Mouse (Mus musculus) liver, embryonic 12.5 days (tissue): ENCODE results near the gene Tomm40. TPM values are rescaled to one million over a fixed set of nuclear protein-coding genes. Genes with fewer than 3 reads are reported as not detected.
A peak's percentile ranks its signal among the peaks of the same experiment; 100 is the strongest.

Experiments used
- ATAC-seq: fragments of 200-750 bp; cut with Nextera tagmentation; 2 replicates; pipeline ENCODE4 v1.8.0; 2017; ENCODE audit warnings: moderate number of reproducible peaks, mild to moderate bottlenecking, moderate library complexity
- H3K27ac ChIP-seq: fragments of 300-500 bp; sonication (generic); 2 replicates; pipeline ENCODE4 v1.5.1; 2016; ENCODE audit warnings: mild to moderate bottlenecking
- H3K27me3 ChIP-seq: fragments of 300-500 bp; sonication (generic); replicated peaks from 2 replicates; pipeline ENCODE4 v1.6.1; 2016; ENCODE audit warnings: mild to moderate bottlenecking, moderate library complexity
- H3K36me3 ChIP-seq: fragments of 300-500 bp; sonication (generic); 2 replicates; pipeline ENCODE4 v1.6.1; 2016; ENCODE audit warnings: mild to moderate bottlenecking, moderate library complexity
- H3K4me1 ChIP-seq: fragments of 300-500 bp; sonication (generic); 2 replicates; pipeline ENCODE4 v1.6.1; 2016
- H3K4me2 ChIP-seq: fragments of 300-500 bp; sonication (generic); 2 replicates; pipeline ENCODE4 v1.6.1; 2016; ENCODE audit warnings: mild to moderate bottlenecking, moderate library complexity
- H3K4me3 ChIP-seq: fragments of 300-500 bp; sonication (generic); 2 replicates; pipeline ENCODE4 v1.5.1; 2016; ENCODE audit warnings: mild to moderate bottlenecking, moderate library complexity
- H3K9ac ChIP-seq: fragments of 300-500 bp; sonication (generic); 2 replicates; pipeline ENCODE4 v1.6.1; 2016; ENCODE audit warnings: mild to moderate bottlenecking, moderate library complexity
- H3K9me3 ChIP-seq: fragments of 300-500 bp; sonication (generic); replicated peaks from 2 replicates; pipeline ENCODE4 v1.6.1; 2016; ENCODE audit warnings: mild to moderate bottlenecking, moderate library complexity
- WGBS: fragments of 180-500 bp; shearing (Covaris S2); methylation state at CpG from one replicate; pipeline ENCODE4 v1.1.7; 2016; ENCODE audit not compliant: insufficient replicate concordance; 5-methylcytosine and 5-hydroxymethylcytosine counted together
- polyA plus RNA-seq: library from polyadenylated mRNA; unstranded; fragments of >200 nt; fragmentation: Nextera tagmentation; extraction: Ambion mirVana; gene quantifications from 2 replicates; pipeline ENCODE4 v1.2.1, GENCODE M21; 2016

Gene Tomm40
- polyA plus RNA-seq: 188 and 207 TPM in 2 replicates

GRCm38 (mm10) chr7:19715239-19716054 is at the start of gene Tomm40:
Gene Tomm40 (minus strand): TSS chr7:19715438.
- Histone ChIP-seq H3K27ac (peak within 1 kb of the TSS; percentile 90), H3K36me3 (peaks cover 55% of the 10 kb centered on the region), H3K4me1 (peaks cover 37% of the 10 kb centered on the region), H3K4me2 (peak within 1 kb of the TSS; percentile 96), H3K9me3 (no peaks in the 10 kb centered on the region), H3K9ac (peak within 1 kb of the TSS; percentile 89), H3K27me3 (no peaks in the 10 kb centered on the region), H3K4me3 (peak within 1 kb of the TSS; percentile 98)
- peak; percentile 98 for ATAC-seq
- WGBS: under 1% methylated on average over 58 of the region's 59 CpGs

GRCm38 (mm10) chr7:19764581-19764980 is 49.3 kb upstream of the Tomm40 start:
- peaks cover 8% of the 10 kb centered on the region; the same call in 1 of the 2 replicates for H3K4me1 ChIP-seq
- no peaks in the 10 kb centered on the region for H3K9me3 ChIP-seq
- H3K4me2 ChIP-seq: no peak overlapping the region
- no peak for ATAC-seq
- H3K36me3 ChIP-seq: no peaks in the 10 kb centered on the region
- H3K9ac ChIP-seq: no peak overlapping the region
- peaks cover 21% of the 10 kb centered on the region for H3K27me3 ChIP-seq
- no peak overlapping the region for H3K4me3 ChIP-seq
- 70% methylated on average over 9 of the region's 9 CpGs for WGBS
- no peak overlapping the region for H3K27ac ChIP-seq

GRCm38 (mm10) chr7:19763829-19764477 is 48.7 kb upstream of the Tomm40 start:
- no peak for ATAC-seq
- H3K9me3 ChIP-seq: no peaks in the 10 kb centered on the region
- 0 out of 2 replicates have a peak, but pooled peaks cover 1% of the 10 kb centered on the region for H3K4me1 ChIP-seq
- no peak overlapping the region for H3K4me2 ChIP-seq
- WGBS: 63% methylated on average over 13 of the region's 13 CpGs
- H3K36me3 ChIP-seq: no peaks in the 10 kb centered on the region
- no peak overlapping the region for H3K4me3 ChIP-seq
- no peak overlapping the region for H3K9ac ChIP-seq
- H3K27ac ChIP-seq: no peak overlapping the region
- H3K27me3 ChIP-seq: peaks cover 16% of the 10 kb centered on the region

GRCm38 (mm10) chr7:19762283-19762682 is 47.0 kb upstream of the Tomm40 start:
- peaks cover 15% of the 10 kb centered on the region for H3K27me3 ChIP-seq
- no peaks in the 10 kb centered on the region for H3K9me3 ChIP-seq
- H3K9ac ChIP-seq: no peak overlapping the region
- H3K4me3 ChIP-seq: no peak overlapping the region
- no peaks in the 10 kb centered on the region for H3K4me1 ChIP-seq
- H3K27ac ChIP-seq: no peak overlapping the region
- ATAC-seq: no peak
- H3K36me3 ChIP-seq: no peaks in the 10 kb centered on the region
- 73% methylated on average over 11 of the region's 11 CpGs for WGBS
- H3K4me2 ChIP-seq: no peak overlapping the region

- 69% methylated on average over 13 of the region's 13 CpGs for WGBS
- no peaks in the 10 kb centered on the region for H3K36me3 ChIP-seq
- ATAC-seq: no peak
Measured at GRCm38 (mm10) chr7:19760021-19760420, 44.8 kb upstream of the Tomm40 start.

GRCm38 (mm10) chr7:19758623-19759022 is 43.4 kb upstream of the Tomm40 start:
- 75% methylated on average over 13 of the region's 13 CpGs for WGBS
- Histone ChIP-seq H3K9ac (no peak overlapping the region), H3K36me3 (no peaks in the 10 kb centered on the region), H3K9me3 (no peaks in the 10 kb centered on the region), H3K4me1 (0 out of 2 replicates have a peak, but pooled peaks cover 3% of the 10 kb centered on the region), H3K4me3 (no peak overlapping the region), H3K4me2 (no peak overlapping the region), H3K27me3 (peaks cover 38% of the 10 kb centered on the region), H3K27ac (no peak overlapping the region)
- no peak for ATAC-seq

More at GRCm38 (mm10) chr7:19760021-19760420, 44.8 kb upstream of the Tomm40 start:
- no peaks in the 10 kb centered on the region for H3K9me3 ChIP-seq
- H3K9ac ChIP-seq: no peak overlapping the region
- no peak overlapping the region for H3K4me3 ChIP-seq
- no peak overlapping the region for H3K27ac ChIP-seq
- no peak overlapping the region for H3K4me2 ChIP-seq
- peaks cover 37% of the 10 kb centered on the region for H3K27me3 ChIP-seq
- H3K4me1 ChIP-seq: 0 out of 2 replicates have a peak, but pooled peaks cover 3% of the 10 kb centered on the region

- Histone ChIP-seq H3K4me3 (no peak overlapping the region), H3K27me3 (peaks cover 34% of the 10 kb centered on the region), H3K9ac (no peak overlapping the region), H3K27ac (no peak overlapping the region), H3K4me1 (peaks cover 5% of the 10 kb centered on the region), H3K36me3 (no peaks in the 10 kb centered on the region), H3K9me3 (no peaks in the 10 kb centered on the region), H3K4me2 (no peak overlapping the region)
- ATAC-seq: 0 out of 2 replicates have a peak, but pooled peaks have one; percentile 16
- 40% methylated on average over 23 of the region's 24 CpGs for WGBS
Measured at GRCm38 (mm10) chr7:19755851-19756786, 40.9 kb upstream of the Tomm40 start.

GRCm38 (mm10) chr7:19755008-19755407 is 39.8 kb upstream of the Tomm40 start:
- Histone ChIP-seq H3K4me3 (no peak overlapping the region), H3K4me2 (no peak overlapping the region), H3K36me3 (no peaks in the 10 kb centered on the region), H3K27ac (no peak overlapping the region), H3K9me3 (no peaks in the 10 kb centered on the region), H3K4me1 (peaks cover 16% of the 10 kb centered on the region), H3K9ac (no peak overlapping the region), H3K27me3 (peaks cover 34% of the 10 kb centered on the region)
- 72% methylated on average over 2 of the region's 2 CpGs for WGBS
- ATAC-seq: no peak

GRCm38 (mm10) chr7:19754065-19754464 is 38.8 kb upstream of the Tomm40 start:
- ATAC-seq: no peak
- H3K4me3 ChIP-seq: no peak overlapping the region
- no peak overlapping the region for H3K27ac ChIP-seq
- H3K27me3 ChIP-seq: peaks cover 34% of the 10 kb centered on the region
- 69% methylated on average over 1 of the region's 1 CpGs for WGBS
- H3K36me3 ChIP-seq: no peaks in the 10 kb centered on the region
- no peak overlapping the region for H3K9ac ChIP-seq
- H3K4me2 ChIP-seq: no peak overlapping the region
- H3K9me3 ChIP-seq: no peaks in the 10 kb centered on the region
- peaks cover 25% of the 10 kb centered on the region for H3K4me1 ChIP-seq

- H3K9me3 ChIP-seq: no peaks in the 10 kb centered on the region
- 50% methylated on average over 7 of the region's 7 CpGs for WGBS
- H3K27me3 ChIP-seq: peaks cover 29% of the 10 kb centered on the region
- H3K36me3 ChIP-seq: no peaks in the 10 kb centered on the region
- H3K4me3 ChIP-seq: no peak overlapping the region
- no peak overlapping the region for H3K4me2 ChIP-seq
- no peak overlapping the region for H3K27ac ChIP-seq
- peaks cover 30% of the 10 kb centered on the region for H3K4me1 ChIP-seq
- ATAC-seq: no peak
- H3K9ac ChIP-seq: no peak overlapping the region
Measured at GRCm38 (mm10) chr7:19753587-19753986, 38.3 kb upstream of the Tomm40 start.

- peaks cover 23% of the 10 kb centered on the region for H3K27me3 ChIP-seq
- peaks cover 39% of the 10 kb centered on the region for H3K4me1 ChIP-seq
- H3K4me2 ChIP-seq: no peak overlapping the region
- no peaks in the 10 kb centered on the region for H3K9me3 ChIP-seq
- H3K27ac ChIP-seq: no peak overlapping the region
- H3K4me3 ChIP-seq: no peak overlapping the region
- WGBS: 51% methylated on average over 8 of the region's 8 CpGs
- no peaks in the 10 kb centered on the region for H3K36me3 ChIP-seq
- no peak overlapping the region for H3K9ac ChIP-seq
- ATAC-seq: no peak
Measured at GRCm38 (mm10) chr7:19752652-19753051, 37.4 kb upstream of the Tomm40 start.
